Mouse (Mus musculus) hindbrain, embryonic 10.5 days (tissue): ENCODE results near the gene B230104I21Rik. TPM values are rescaled to one million over a fixed set of nuclear protein-coding genes. Genes with fewer than 3 reads are reported as not detected.

Experiments used
- DNase-seq: peaks from one replicate; pipeline ENCODE4 v3.0.0-alpha.2; 2017; ENCODE audit warnings: low spot score
- H3K27ac ChIP-seq: fragments of 300-500 bp; sonication (generic); 2 replicates; pipeline ENCODE4 v1.5.1; 2016; ENCODE audit warnings: mild to moderate bottlenecking, moderate library complexity
- H3K27me3 ChIP-seq: fragments of 300-500 bp; sonication (generic); 2 replicates; pipeline ENCODE4 v1.6.1; 2016; ENCODE audit warnings: mild to moderate bottlenecking; ENCODE audit not compliant: poor library complexity, insufficient read depth, severe bottlenecking
- H3K36me3 ChIP-seq: fragments of 300-500 bp; sonication (generic); 2 replicates; pipeline ENCODE4 v1.6.1; 2016; ENCODE audit warnings: mild to moderate bottlenecking, moderate library complexity
- H3K4me1 ChIP-seq: fragments of 300-500 bp; sonication (generic); replicated peaks from 2 replicates; pipeline ENCODE4 v1.6.1; 2016; ENCODE audit warnings: mild to moderate bottlenecking
- H3K4me3 ChIP-seq: fragments of 300-500 bp; sonication (generic); 2 replicates; pipeline ENCODE4 v1.5.1; 2016; ENCODE audit warnings: mild to moderate bottlenecking, moderate library complexity
- H3K9me3 ChIP-seq: fragments of 300-500 bp; sonication (generic); 2 replicates; pipeline ENCODE4 v1.6.1; 2016; ENCODE audit warnings: mild to moderate bottlenecking, moderate library complexity
- WGBS: fragments of 180-500 bp; shearing (Covaris S2); methylation state at CpG from one replicate; pipeline ENCODE4 v1.1.7; 2016; 5-methylcytosine and 5-hydroxymethylcytosine counted together
- polyA plus RNA-seq: library from polyadenylated mRNA; unstranded; fragments of >200 nt; fragmentation: Nextera tagmentation; extraction: Ambion mirVana; gene quantifications from 2 replicates; pipeline ENCODE4 v1.2.1, GENCODE M21; 2016

The B230104I21Rik gene
- polyA plus RNA-seq, 1 experiment from 2014 or later = not detected

DNA sequence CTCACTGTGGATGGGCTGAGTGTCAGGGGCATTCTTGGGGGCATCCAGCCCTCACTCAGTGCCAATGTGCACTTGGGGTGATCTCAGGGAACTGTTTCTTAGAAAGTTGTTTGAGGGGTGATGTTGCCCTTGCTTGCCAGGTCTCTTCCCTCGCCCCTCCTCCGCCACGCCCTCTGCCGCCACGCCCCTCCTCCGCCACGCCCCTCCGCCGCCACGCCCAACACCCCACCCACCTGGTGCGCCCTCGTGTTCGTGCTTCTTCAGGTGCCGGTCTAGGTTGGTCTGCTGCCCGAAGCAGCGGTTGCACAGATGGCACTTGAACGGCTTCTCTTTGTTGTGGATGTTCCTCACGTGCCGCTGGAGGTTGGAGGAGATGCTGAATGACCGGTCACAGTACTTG is 7.5 kb upstream of the B230104I21Rik start:
- no peaks in the 10 kb centered on the region for H3K36me3 ChIP-seq
- WGBS = 6% methylated on average over 20 of the region's 20 CpGs
- H3K4me3 ChIP-seq = no peak overlapping the region
- H3K27ac ChIP-seq = no peak overlapping the region
- H3K4me1 ChIP-seq = peaks cover 47% of the 10 kb centered on the region
- H3K27me3 ChIP-seq = peaks cover 67% of the 10 kb centered on the region
- no peak for DNase-seq
- H3K9me3 ChIP-seq = no peaks in the 10 kb centered on the region

DNA sequence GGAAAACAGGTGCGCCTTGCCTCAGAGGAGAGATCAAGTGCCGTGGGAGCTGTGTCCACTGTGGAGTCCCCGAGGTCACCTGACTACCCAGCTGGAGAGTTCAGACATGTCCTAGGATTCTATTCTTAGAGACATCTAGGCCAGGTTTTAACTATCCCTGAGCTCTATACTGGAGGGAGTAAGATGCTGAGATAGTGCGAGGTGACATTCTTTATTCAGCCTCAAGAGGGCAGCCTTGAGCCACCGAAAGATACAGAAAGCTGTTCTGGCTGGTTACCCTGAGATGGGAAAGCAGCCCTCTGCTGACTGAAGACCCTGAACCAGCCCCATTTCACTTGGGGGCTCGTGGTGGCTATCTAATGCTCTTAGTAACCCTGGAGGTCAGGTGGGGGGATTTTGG is 7.1 kb upstream of the B230104I21Rik start:
- H3K36me3 ChIP-seq = no peaks in the 10 kb centered on the region
- peaks cover 51% of the 10 kb centered on the region for H3K4me1 ChIP-seq
- H3K9me3 ChIP-seq = no peaks in the 10 kb centered on the region
- DNase-seq = peak; percentile 83
- 5% methylated on average over 6 of the region's 6 CpGs for WGBS
- peak overlapping the region; percentile 66; the same call in 1 of the 2 replicates for H3K27ac ChIP-seq
- no peak overlapping the region for H3K4me3 ChIP-seq
- H3K27me3 ChIP-seq = peaks cover 71% of the 10 kb centered on the region

DNA sequence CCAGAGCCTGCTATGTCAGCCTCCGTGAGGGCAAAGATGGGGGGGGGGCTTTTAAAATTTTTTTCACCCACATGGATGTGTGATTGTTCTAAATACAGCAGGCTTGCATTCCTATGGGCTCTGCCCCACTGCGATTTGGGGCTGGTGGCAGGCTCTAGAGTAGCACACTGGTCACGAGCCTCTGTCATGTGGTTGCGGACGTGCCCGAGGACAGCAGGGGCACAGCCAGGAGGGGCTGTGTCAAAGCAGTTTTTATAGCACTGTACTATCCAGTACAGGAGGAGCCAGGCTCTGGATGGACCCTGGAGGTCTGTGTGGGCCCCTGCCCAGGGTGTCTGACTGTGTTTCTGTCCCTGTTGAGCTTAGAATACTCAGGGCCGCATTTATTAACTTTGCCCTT is 5.9 kb upstream of the B230104I21Rik start:
- Histone ChIP-seq H3K36me3 (no peaks in the 10 kb centered on the region), H3K4me3 (no peak overlapping the region), H3K9me3 (no peaks in the 10 kb centered on the region), H3K27ac (peak overlapping the region; percentile 9; the same call in 1 of the 2 replicates), H3K4me1 (peaks cover 62% of the 10 kb centered on the region), H3K27me3 (peaks cover 78% of the 10 kb centered on the region)
- 91% methylated on average over 7 of the region's 7 CpGs for WGBS
- DNase-seq = no peak

DNA sequence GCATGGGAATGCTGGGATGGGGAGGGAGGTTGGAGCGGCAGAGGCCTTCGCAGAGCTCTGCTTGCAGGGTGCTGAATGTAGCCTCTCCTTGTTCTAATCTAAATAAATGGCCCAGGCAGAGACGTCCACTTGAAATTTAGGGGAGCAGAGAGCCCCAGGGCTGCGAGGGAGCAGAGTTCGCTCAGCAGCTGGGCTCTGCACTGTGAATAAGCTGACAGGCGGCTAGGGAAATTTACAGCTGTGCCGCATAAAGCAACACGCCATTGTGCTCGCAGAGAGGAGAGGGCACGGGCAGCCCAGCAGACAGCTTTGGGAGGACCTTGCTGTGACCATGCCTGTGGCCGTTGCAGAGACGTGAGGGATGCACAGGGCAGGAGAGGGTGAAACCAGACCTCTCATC is 4.7 kb upstream of the B230104I21Rik start:
- peak overlapping the region; percentile 75 for H3K27ac ChIP-seq
- peaks cover 72% of the 10 kb centered on the region for H3K4me1 ChIP-seq
- H3K27me3 ChIP-seq = peaks cover 78% of the 10 kb centered on the region
- H3K9me3 ChIP-seq = no peaks in the 10 kb centered on the region
- 38% methylated on average over 12 of the region's 12 CpGs for WGBS
- no peak overlapping the region for H3K4me3 ChIP-seq
- no peaks in the 10 kb centered on the region for H3K36me3 ChIP-seq
- DNase-seq = no peak

DNA sequence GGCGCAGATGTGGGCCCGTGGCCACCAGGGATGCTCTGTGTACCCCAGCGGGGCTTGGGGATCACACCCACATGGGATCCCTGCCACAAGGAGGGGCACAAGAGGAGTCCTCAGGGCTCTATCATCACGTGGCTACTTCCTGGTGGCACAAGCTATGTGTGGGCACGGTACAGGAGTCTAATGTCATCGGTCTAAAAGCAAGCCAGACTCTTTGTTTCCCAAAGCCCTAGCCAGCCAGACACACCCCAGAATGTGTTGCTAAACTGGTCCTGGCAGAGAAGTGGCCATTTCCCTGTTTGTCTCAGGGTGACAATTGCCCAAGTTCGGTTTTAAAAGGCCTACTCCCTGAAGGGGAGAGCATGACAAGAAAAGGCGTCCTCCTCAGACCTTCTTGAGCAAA is 2.6 kb upstream of the B230104I21Rik start:
- 71% methylated on average over 8 of the region's 8 CpGs for WGBS
- Histone ChIP-seq H3K27ac (peak overlapping the region; percentile 17), H3K27me3 (peaks cover 83% of the 10 kb centered on the region), H3K36me3 (no peaks in the 10 kb centered on the region), H3K4me3 (no peak overlapping the region), H3K9me3 (no peaks in the 10 kb centered on the region), H3K4me1 (peaks cover 88% of the 10 kb centered on the region)
- DNase-seq = no peak

DNA sequence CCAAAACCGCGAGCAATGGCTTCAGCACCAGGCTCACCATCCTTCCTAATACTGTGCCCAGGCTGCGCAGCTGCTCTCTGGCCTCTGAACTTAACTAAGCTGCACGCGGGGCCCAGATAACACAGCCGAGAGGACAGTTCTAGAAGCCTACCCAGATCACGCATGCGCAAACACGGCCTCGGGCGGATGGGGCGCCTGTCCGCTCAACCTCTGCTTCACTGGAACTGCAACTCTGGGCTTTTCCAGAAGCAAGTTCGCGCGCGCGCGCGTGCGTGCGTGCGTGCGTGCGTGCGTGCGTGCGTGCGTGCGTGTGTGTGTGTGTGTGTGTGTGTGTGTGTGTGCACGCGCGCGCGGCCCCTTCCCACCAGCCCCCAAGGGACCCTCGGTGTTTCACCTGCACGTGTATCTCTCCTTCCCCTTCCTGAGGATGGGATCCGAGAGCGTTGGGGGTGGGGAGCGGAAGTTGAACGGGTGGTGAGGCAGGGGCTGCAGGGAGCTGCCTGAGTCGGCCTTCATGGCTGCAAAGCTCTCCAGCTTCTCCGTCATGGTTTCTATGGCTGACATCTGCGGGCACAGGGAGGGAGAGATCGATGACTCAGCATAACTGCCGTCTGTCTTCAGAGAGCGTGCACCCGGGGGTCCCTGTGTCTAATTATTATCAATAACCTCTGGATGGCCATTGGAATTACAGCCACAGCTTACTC is 1.1 kb upstream of the B230104I21Rik start:
- H3K4me1 ChIP-seq = peaks cover 75% of the 10 kb centered on the region
- H3K9me3 ChIP-seq = no peaks in the 10 kb centered on the region
- H3K27ac ChIP-seq = peak overlapping the region; percentile 73
- H3K36me3 ChIP-seq = no peaks in the 10 kb centered on the region
- DNase-seq = peak; percentile 54
- WGBS = 64% methylated on average over 48 of the region's 48 CpGs
- H3K4me3 ChIP-seq = peak overlapping the region; percentile 36
- peaks cover 91% of the 10 kb centered on the region for H3K27me3 ChIP-seq

- Histone ChIP-seq H3K4me1 (peaks cover 57% of the 10 kb centered on the region), H3K27ac (peak overlapping the region; percentile 82), H3K27me3 (peaks cover 90% of the 10 kb centered on the region), H3K36me3 (peaks cover 14% of the 10 kb centered on the region), H3K9me3 (no peaks in the 10 kb centered on the region), H3K4me3 (no peak overlapping the region)
- peak; percentile 45 for DNase-seq
- 13% methylated on average over 10 of the region's 10 CpGs for WGBS
Observed at GRCm38 (mm10) chr4:154336650-154337049, 723 bp downstream of the B230104I21Rik start.

DNA sequence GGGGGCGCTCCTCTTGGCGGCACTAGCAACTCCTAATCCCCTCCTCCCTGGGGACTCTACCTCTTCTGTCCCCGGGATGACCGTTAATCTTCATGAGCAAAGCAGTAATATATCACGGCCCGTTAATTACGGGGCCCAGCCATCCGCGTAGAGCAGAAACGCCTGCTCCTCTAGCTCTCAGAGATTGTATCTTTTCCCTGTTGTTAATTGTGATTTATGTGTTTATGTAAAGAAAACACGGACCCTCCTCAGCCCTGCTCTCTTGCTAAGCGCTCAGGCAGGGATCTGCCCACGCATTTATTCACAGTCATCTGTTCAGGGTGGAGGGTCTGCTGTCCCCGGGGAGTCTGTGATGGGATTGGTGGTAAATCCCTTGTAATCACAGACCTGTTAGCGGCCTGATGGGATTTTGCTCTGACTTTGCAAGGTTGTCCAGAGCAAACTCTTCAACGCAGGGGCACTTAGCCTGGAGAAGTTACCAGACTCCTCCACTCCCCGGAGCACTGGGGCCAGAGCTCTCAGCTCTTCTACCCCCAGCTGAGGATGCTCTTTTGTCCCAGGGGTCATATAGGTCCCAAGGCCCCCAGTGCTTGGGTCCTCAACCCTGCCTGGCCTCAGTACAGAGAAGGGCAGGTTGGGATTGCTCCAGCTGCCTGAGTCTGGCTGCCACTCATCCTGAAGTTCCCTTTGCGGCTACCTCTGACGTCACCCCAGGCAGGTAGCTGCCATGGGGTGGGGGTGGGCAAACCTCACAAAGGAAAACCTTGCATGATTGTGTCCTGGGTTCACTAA is 11.0 kb downstream of the B230104I21Rik start:
- Histone ChIP-seq H3K4me3 (no peak overlapping the region), H3K4me1 (peaks cover 26% of the 10 kb centered on the region), H3K27me3 (peaks cover 17% of the 10 kb centered on the region; the same call in 1 of the 2 replicates), H3K27ac (peak overlapping the region; percentile 54; the same call in 1 of the 2 replicates), H3K36me3 (peaks cover 21% of the 10 kb centered on the region), H3K9me3 (no peaks in the 10 kb centered on the region)
- WGBS = 70% methylated on average over 19 of the region's 19 CpGs
- no peak for DNase-seq

DNA sequence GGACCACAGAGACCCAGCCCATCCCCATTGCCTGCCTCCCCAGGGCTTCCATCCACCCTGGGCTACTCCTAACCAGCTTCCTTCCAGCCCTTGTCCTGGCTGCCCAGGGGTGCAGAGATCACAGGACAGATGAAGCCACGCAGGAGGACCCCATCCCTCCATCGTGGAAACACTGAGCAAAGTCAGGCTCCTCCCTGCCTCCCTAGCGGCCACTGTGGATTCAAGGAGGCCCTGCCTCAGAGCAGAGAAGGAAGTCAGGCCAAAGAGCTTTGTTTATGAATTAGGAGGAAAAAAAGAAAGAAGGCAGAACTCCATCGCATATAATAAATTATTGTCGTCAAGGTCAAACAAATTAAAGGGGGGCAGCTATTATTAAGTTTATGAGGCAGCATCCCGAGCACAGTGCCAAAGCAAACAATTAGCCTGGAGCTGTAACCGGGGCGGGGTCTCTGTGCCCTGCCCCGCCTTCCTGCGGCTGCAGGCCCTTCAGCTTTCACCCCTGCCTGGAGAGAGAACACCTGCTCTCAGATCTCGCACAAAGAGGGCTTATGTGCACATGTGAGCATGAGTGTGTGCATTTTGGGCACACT is 12.4 kb downstream of the B230104I21Rik start:
- Histone ChIP-seq H3K9me3 (no peaks in the 10 kb centered on the region), H3K4me1 (peaks cover 26% of the 10 kb centered on the region), H3K36me3 (0 out of 2 replicates have a peak, but pooled peaks cover 10% of the 10 kb centered on the region), H3K4me3 (no peak overlapping the region), H3K27me3 (peaks cover 17% of the 10 kb centered on the region; the same call in 1 of the 2 replicates), H3K27ac (peak overlapping the region; percentile 54; the same call in 1 of the 2 replicates)
- WGBS = 73% methylated on average over 11 of the region's 11 CpGs
- no peak for DNase-seq

- Histone ChIP-seq H3K4me3 (no peak overlapping the region), H3K36me3 (no peaks in the 10 kb centered on the region), H3K27ac (no peak overlapping the region), H3K4me1 (peaks cover 14% of the 10 kb centered on the region), H3K27me3 (peaks cover 19% of the 10 kb centered on the region; the same call in 1 of the 2 replicates), H3K9me3 (no peaks in the 10 kb centered on the region)
- no peak for DNase-seq
- 75% methylated on average over 13 of the region's 13 CpGs for WGBS
Observed at GRCm38 (mm10) chr4:154352246-154352645, 16.3 kb downstream of the B230104I21Rik start.

DNA sequence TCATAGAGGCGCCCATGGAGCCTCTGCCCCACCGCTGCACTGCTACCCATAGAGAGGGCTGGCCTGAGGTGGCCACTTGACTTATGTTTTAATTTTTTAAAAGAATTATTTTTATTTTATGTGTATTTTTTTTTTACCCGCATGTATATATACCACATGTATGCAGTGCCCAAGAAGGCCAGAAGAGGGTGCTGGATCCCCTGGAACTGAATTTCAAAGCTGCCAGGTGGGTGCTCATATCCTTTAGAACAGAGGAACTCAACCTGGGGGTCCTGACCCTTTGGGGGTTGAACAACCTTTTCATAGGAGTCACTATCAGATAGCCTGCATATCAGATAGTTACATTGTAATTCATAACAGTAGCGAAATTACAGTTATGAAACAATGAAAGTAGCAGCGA is 19.5 kb downstream of the B230104I21Rik start:
- WGBS = 94% methylated on average over 5 of the region's 5 CpGs
- H3K27ac ChIP-seq = no peak overlapping the region
- no peak overlapping the region for H3K4me3 ChIP-seq
- DNase-seq = no peak
- peaks cover 21% of the 10 kb centered on the region for H3K4me1 ChIP-seq
- peaks cover 38% of the 10 kb centered on the region for H3K27me3 ChIP-seq
- no peaks in the 10 kb centered on the region for H3K9me3 ChIP-seq
- H3K36me3 ChIP-seq = no peaks in the 10 kb centered on the region

DNA sequence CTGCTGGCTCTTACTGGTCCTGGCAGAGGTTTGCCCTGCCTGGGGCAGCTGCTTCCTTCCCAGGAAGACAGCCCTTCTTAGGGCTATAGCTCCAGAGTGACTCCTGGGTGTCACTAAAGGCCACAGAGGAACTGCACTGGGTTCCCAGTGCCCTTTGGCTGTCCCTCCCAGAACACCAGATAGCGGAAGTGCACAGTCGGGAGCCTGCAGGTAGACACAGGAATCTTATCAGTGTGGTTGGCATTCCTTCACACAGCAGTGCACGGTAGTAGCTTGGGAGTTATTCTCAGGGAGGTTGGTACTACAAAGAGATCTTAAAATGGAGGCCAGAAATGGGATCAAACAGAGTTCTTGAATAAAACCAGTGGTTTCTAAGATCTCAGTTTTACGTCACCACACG is 22.4 kb downstream of the B230104I21Rik start:
- DNase-seq = no peak
- H3K4me1 ChIP-seq = peaks cover 28% of the 10 kb centered on the region
- H3K9me3 ChIP-seq = no peaks in the 10 kb centered on the region
- 84% methylated on average over 5 of the region's 5 CpGs for WGBS
- peaks cover 39% of the 10 kb centered on the region for H3K27me3 ChIP-seq
- H3K27ac ChIP-seq = peak overlapping the region; percentile 67; the same call in 1 of the 2 replicates
- no peak overlapping the region for H3K4me3 ChIP-seq
- no peaks in the 10 kb centered on the region for H3K36me3 ChIP-seq

DNA sequence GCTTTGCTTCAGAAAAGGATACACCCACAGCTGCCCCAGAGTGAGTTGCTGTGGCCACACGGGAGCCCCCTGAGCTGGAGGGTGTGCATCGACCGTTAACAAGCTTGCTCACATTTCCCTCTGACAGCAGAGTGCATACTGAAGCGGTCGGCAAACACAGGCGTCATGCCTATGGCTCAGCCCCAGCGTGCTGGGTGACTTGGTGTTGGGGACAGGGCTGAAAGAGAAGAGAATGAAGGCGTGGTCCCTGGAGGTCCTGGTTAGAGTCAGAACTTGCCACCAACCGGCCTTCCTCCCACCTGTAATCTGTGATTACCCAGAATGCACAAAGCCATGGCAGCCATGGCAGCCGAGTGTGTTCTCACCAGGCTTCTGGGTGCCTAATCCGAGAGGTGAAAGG is 22.9 kb downstream of the B230104I21Rik start:
- Histone ChIP-seq H3K27me3 (peaks cover 42% of the 10 kb centered on the region), H3K27ac (no peak overlapping the region), H3K9me3 (no peaks in the 10 kb centered on the region), H3K4me3 (no peak overlapping the region), H3K4me1 (peaks cover 32% of the 10 kb centered on the region), H3K36me3 (no peaks in the 10 kb centered on the region)
- DNase-seq = no peak
- WGBS = 62% methylated on average over 11 of the region's 11 CpGs
